Mouse (Mus musculus) cerebellum, adult (tissue): Measurements from ENCODE around the gene Cpt1c.
A peak's percentile ranks its signal among the peaks of the same experiment; 100 is the strongest.

ENCODE experiments used
- ATAC-seq: cut with Nextera tagmentation; 2 replicates; pipeline ENCODE4 v1.9.2; 2017; ENCODE audit warnings: mild to moderate bottlenecking, moderate library complexity, mixed read lengths; ENCODE audit not compliant: insufficient number of reproducible peaks, low FRiP score, low TSS enrichment

The Cpt1c gene

GRCm38 (mm10) chr7:44929204-44930151, 45.2 kb downstream of the Cpt1c start, which contains the start of gene Ap2a1:
Ap2a1 (minus strand) TSS chr7:44929496.
- ATAC-seq: peak; percentile 97

- ATAC-seq: no peak
These were observed 46.1 kb downstream of the Cpt1c start for GRCm38 (mm10) chr7:44928570-44928969.

- ATAC-seq: no peak
These were observed 49.2 kb downstream of the Cpt1c start for GRCm38 (mm10) chr7:44925468-44925867.

- ATAC-seq: no peak
These were observed 52.1 kb downstream of the Cpt1c start for GRCm38 (mm10) chr7:44922530-44922929.

GRCm38 (mm10) chr7:44919127-44919526, 55.5 kb downstream of the Cpt1c start:
- ATAC-seq: no peak

- no peak for ATAC-seq
These were observed 56.4 kb downstream of the Cpt1c start for GRCm38 (mm10) chr7:44918219-44918618.

- no peak for ATAC-seq
These were observed 57.8 kb downstream of the Cpt1c start for GRCm38 (mm10) chr7:44916881-44917280.

- no peak for ATAC-seq
These were observed 58.5 kb downstream of the Cpt1c start for GRCm38 (mm10) chr7:44916191-44916590.

GRCm38 (mm10) chr7:44915314-44915713, 59.3 kb downstream of the Cpt1c start:
- no peak for ATAC-seq

GRCm38 (mm10) chr7:44914396-44914795, 60.3 kb downstream of the Cpt1c start:
- no peak for ATAC-seq
